Mouse (Mus musculus): Measurements from ENCODE around the gene Nuak1. TPM values are rescaled to one million over a fixed set of nuclear protein-coding genes. Genes with fewer than 3 reads are reported as not detected.
A peak's percentile ranks its signal among the peaks of the same experiment; 100 is the strongest.

Nuak1 gene
- total and polyA plus RNA-seq, 2 experiments: 0.65 to 1.4 TPM

DNA sequence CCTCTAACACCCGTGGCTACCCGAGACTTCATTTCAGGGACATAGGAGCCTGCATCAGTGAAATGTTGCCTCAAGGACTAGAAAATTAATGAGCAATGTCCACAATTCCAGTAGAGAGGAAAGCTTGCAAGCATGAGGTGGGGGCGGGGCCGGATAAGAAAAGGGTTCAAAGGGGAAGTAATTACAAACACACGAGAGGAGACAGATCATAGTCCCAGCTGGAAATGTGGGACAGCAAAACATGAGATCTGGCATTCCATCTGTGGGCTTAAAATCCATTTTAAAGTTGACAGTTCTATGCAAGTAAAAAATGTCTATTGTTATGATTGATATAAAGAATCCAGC lies 40.9 kb upstream of the Nuak1 start:
- DNase-seq (ENCODE audit: extremely low read depth, low read depth, low spot score): no peak
- no peaks in the 10 kb centered on the region for H3K27me3 ChIP-seq (ENCODE audit: control insufficient read depth, insufficient read depth, low read length)
- H3K9ac ChIP-seq (ENCODE audit: low read depth, low read length): no peak overlapping the region
- H3K79me2 ChIP-seq (ENCODE audit: control insufficient read depth, insufficient read depth, low read length): no peaks in the 10 kb centered on the region
- H3K36me3 ChIP-seq (ENCODE audit: control insufficient read depth, insufficient read depth, low read length): no peaks in the 10 kb centered on the region
- no peak overlapping the region for H3K4me3 ChIP-seq (ENCODE audit: insufficient read depth, low read depth, low read length)
- TF ChIP-seq POLR2A (IDR thresholded peaks at IDR 0.05; ENCODE audit: extremely low read depth, insufficient read depth, low read length) (no peak), CTCF (IDR thresholded peaks at IDR 0.05; ENCODE audit: low read depth, low read length) (no peak)
- H3K4me1 ChIP-seq (ENCODE audit: control insufficient read depth, insufficient read depth, low read length): peaks cover 15% of the 10 kb centered on the region
- 42% methylated on average over 5 of the region's 5 CpGs for WGBS
- no peak overlapping the region for H3K27ac ChIP-seq (replicated peaks; ENCODE audit: insufficient read depth, low read depth, low read length)

DNA sequence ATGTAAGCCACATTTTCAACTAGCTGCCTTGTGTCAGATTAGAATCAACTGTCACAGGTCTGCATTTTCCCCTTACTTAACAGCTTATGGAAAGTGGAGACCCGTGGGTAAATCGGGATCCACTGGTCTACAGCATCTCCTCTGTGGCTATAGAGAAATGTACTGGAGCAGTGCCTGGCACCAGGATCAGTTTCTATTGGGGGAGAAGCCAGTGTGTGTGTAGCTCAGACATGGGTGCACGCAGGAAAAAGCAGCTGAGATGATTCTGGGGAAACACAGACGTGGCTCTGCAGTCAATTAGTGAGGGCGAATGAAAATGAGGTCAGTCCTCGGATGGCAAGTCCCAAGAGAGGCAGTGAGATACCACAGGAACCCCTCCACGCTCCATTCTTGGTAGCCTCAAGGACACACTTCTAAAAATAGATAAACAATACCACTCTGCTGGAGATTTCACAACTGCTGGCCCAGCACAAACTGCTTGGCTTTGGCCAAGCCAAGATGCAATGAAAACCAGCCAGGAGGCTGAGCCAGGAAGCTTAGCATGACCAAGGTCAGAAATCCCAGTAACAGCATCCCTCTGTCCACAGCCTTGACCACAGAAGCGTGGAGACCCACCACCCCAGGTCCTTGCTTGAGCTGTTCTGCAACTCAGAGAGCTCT lies 40.4 kb upstream of the Nuak1 start:
- Histone ChIP-seq H3K4me1 (ENCODE audit: control insufficient read depth, insufficient read depth, low read length) (peaks cover 15% of the 10 kb centered on the region), H3K27me3 (ENCODE audit: control insufficient read depth, insufficient read depth, low read length) (no peaks in the 10 kb centered on the region), H3K79me2 (ENCODE audit: control insufficient read depth, insufficient read depth, low read length) (no peaks in the 10 kb centered on the region), H3K4me3 (ENCODE audit: insufficient read depth, low read depth, low read length) (no peak overlapping the region), H3K9ac (ENCODE audit: low read depth, low read length) (no peak overlapping the region), H3K27ac (replicated peaks; ENCODE audit: insufficient read depth, low read depth, low read length) (no peak overlapping the region), H3K36me3 (ENCODE audit: control insufficient read depth, insufficient read depth, low read length) (no peaks in the 10 kb centered on the region)
- TF ChIP-seq CTCF (IDR thresholded peaks at IDR 0.05; ENCODE audit: low read depth, low read length) (no peak), POLR2A (IDR thresholded peaks at IDR 0.05; ENCODE audit: extremely low read depth, insufficient read depth, low read length) (no peak)
- 38% methylated on average over 8 of the region's 8 CpGs for WGBS
- peak; percentile 77 for DNase-seq (ENCODE audit: extremely low read depth, low read depth, low spot score)

DNA sequence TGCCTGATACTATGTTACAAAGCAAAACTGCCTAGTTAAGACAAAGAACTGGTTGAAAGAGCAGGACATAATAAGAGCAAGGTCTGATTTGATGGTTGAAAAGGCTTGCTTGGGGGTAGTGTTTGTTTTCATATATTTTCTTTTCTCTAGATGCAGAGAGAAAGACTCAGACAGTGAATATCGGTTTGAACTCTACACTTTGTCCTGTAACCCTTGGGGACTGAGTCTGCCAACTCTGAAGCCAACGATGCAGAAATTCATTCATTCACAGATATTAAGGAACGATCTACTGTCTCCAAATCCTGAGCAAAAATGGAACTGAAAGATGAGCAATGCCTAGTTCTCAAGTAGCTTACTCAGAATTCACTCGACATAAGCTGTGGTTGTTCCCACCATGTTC lies 39.7 kb upstream of the Nuak1 start:
- peaks cover 15% of the 10 kb centered on the region for H3K4me1 ChIP-seq (ENCODE audit: control insufficient read depth, insufficient read depth, low read length)
- peak; percentile 58 for DNase-seq (ENCODE audit: extremely low read depth, low read depth, low spot score)
- no peaks in the 10 kb centered on the region for H3K79me2 ChIP-seq (ENCODE audit: control insufficient read depth, insufficient read depth, low read length)
- no peak overlapping the region for H3K4me3 ChIP-seq (ENCODE audit: insufficient read depth, low read depth, low read length)
- H3K27ac ChIP-seq (replicated peaks; ENCODE audit: insufficient read depth, low read depth, low read length): no peak overlapping the region
- no peaks in the 10 kb centered on the region for H3K36me3 ChIP-seq (ENCODE audit: control insufficient read depth, insufficient read depth, low read length)
- whole genome bisulfite sequencing: 30% methylated on average over 4 of the region's 4 CpGs
- no peak overlapping the region for H3K9ac ChIP-seq (ENCODE audit: low read depth, low read length)
- no peaks in the 10 kb centered on the region; the same call in 1 of the 2 replicates for H3K27me3 ChIP-seq (ENCODE audit: control insufficient read depth, insufficient read depth, low read length)
- no peak for TF ChIP-seq POLR2A (IDR thresholded peaks at IDR 0.05; ENCODE audit: extremely low read depth, insufficient read depth, low read length)
- TF ChIP-seq CTCF (IDR thresholded peaks at IDR 0.05; ENCODE audit: low read depth, low read length): no peak

- Histone ChIP-seq H3K27ac (replicated peaks; ENCODE audit: insufficient read depth, low read depth, low read length) (no peak overlapping the region), H3K9ac (ENCODE audit: low read depth, low read length) (no peak overlapping the region), H3K79me2 (ENCODE audit: control insufficient read depth, insufficient read depth, low read length) (no peaks in the 10 kb centered on the region), H3K4me1 (ENCODE audit: control insufficient read depth, insufficient read depth, low read length) (peaks cover 15% of the 10 kb centered on the region), H3K36me3 (ENCODE audit: control insufficient read depth, insufficient read depth, low read length) (no peaks in the 10 kb centered on the region), H3K4me3 (ENCODE audit: insufficient read depth, low read depth, low read length) (no peak overlapping the region), H3K27me3 (ENCODE audit: control insufficient read depth, insufficient read depth, low read length) (no peaks in the 10 kb centered on the region; the same call in 1 of the 2 replicates)
- TF ChIP-seq POLR2A (IDR thresholded peaks at IDR 0.05; ENCODE audit: extremely low read depth, insufficient read depth, low read length) (no peak), CTCF (IDR thresholded peaks at IDR 0.05; ENCODE audit: low read depth, low read length) (no peak)
- DNase-seq (ENCODE audit: extremely low read depth, low read depth, low spot score): peak; percentile 31
- 26% methylated on average over 3 of the region's 3 CpGs for WGBS
These were observed 37.2 kb upstream of the Nuak1 start for GRCm38 (mm10) chr10:84477613-84478076.

GRCm38 (mm10) chr10:84477045-84477612 lies 36.7 kb upstream of the Nuak1 start:
- no peak for DNase-seq (ENCODE audit: extremely low read depth, low read depth, low spot score)
- Histone ChIP-seq H3K27me3 (ENCODE audit: control insufficient read depth, insufficient read depth, low read length) (no peaks in the 10 kb centered on the region; the same call in 1 of the 2 replicates), H3K4me3 (ENCODE audit: insufficient read depth, low read depth, low read length) (no peak overlapping the region), H3K27ac (replicated peaks; ENCODE audit: insufficient read depth, low read depth, low read length) (no peak overlapping the region), H3K36me3 (ENCODE audit: control insufficient read depth, insufficient read depth, low read length) (no peaks in the 10 kb centered on the region), H3K4me1 (ENCODE audit: control insufficient read depth, insufficient read depth, low read length) (peaks cover 15% of the 10 kb centered on the region), H3K9ac (ENCODE audit: low read depth, low read length) (no peak overlapping the region), H3K79me2 (ENCODE audit: control insufficient read depth, insufficient read depth, low read length) (no peaks in the 10 kb centered on the region)
- TF ChIP-seq CTCF (IDR thresholded peaks at IDR 0.05; ENCODE audit: low read depth, low read length): no peak
- no peak for TF ChIP-seq POLR2A (IDR thresholded peaks at IDR 0.05; ENCODE audit: extremely low read depth, insufficient read depth, low read length)
- 91% methylated on average over 4 of the region's 4 CpGs for WGBS

GRCm38 (mm10) chr10:84467555-84468164 lies 27.3 kb upstream of the Nuak1 start:
- TF ChIP-seq CTCF (IDR thresholded peaks at IDR 0.05; ENCODE audit: low read depth, low read length) (no peak), POLR2A (IDR thresholded peaks at IDR 0.05; ENCODE audit: extremely low read depth, insufficient read depth, low read length) (no peak)
- no peaks in the 10 kb centered on the region for H3K79me2 ChIP-seq (ENCODE audit: control insufficient read depth, insufficient read depth, low read length)
- H3K4me1 ChIP-seq (ENCODE audit: control insufficient read depth, insufficient read depth, low read length): no peaks in the 10 kb centered on the region
- H3K27me3 ChIP-seq (ENCODE audit: control insufficient read depth, insufficient read depth, low read length): no peaks in the 10 kb centered on the region
- no peak overlapping the region for H3K9ac ChIP-seq (ENCODE audit: low read depth, low read length)
- no peak for DNase-seq (ENCODE audit: extremely low read depth, low read depth, low spot score)
- H3K4me3 ChIP-seq (ENCODE audit: insufficient read depth, low read depth, low read length): no peak overlapping the region
- no peaks in the 10 kb centered on the region for H3K36me3 ChIP-seq (ENCODE audit: control insufficient read depth, insufficient read depth, low read length)
- 67% methylated on average over 6 of the region's 6 CpGs for WGBS
- H3K27ac ChIP-seq (replicated peaks; ENCODE audit: insufficient read depth, low read depth, low read length): no peak overlapping the region

All from liver, adult 2 months (tissue).